Mouse (Mus musculus) inflammation-experienced regulatory T-cells (primary cell): ENCODE measurements around the gene Snx19. TPM values are rescaled to one million over a fixed set of nuclear protein-coding genes. Genes with fewer than 3 reads are reported as not detected.

ENCODE experiments used
- polyA plus RNA-seq, 2 experiments: library from polyadenylated mRNA; unstranded; fragments of 100-300 nt; shearing (Covaris generic); gene quantifications; one replicate each; pipeline ENCODE4 v1.2.1; 2017

Gene Snx19
- 10 to 100 TPM; 28.5 to 30.6 TPM for polyA plus RNA-seq

GRCm38 (mm10) chr9:30426882-30427632 lies at the start of gene Snx19:
TSS of gene Snx19 (plus strand) at chr9:30427108.

